Comparison of ENCODE assay signal across 13 mouse cellular contexts in genomic region chr2:75814880-75815279, GRCm38 (mm10).
"Had no signal": no experiment of that assay in that cellular context is flagged by ENCODE, and none has a peak within 500 bp of the region (broad histone marks: within the 10 kb centered on the region; RNA-seq: fewer than 3 reads in every experiment).

No protein-coding gene starts in this region.

- H3K27ac ChIP-seq: left cerebral cortex, adult 2 months; limb, embryonic 10.5 days; liver, embryonic 15.5 days; lung, embryonic 15.5 days; midbrain, embryonic 10.5 days had no signal

- H3K36me3 ChIP-seq: limb, embryonic 10.5 days; liver, embryonic 15.5 days; lung, embryonic 15.5 days; midbrain, embryonic 10.5 days had no signal

- DNase-seq: kidney, adult 18-20 months; midbrain, embryonic 14.5 days; right cerebral cortex, adult 18-20 months; right cerebral cortex, postnatal 25 days; thymus, adult 18-20 months; thymus, postnatal 14 days had no signal

- H3K4me2 ChIP-seq: liver, embryonic 11.5 days; liver, embryonic 15.5 days; lung, embryonic 15.5 days had no signal

- H3K9ac ChIP-seq: liver, embryonic 15.5 days; lung, embryonic 15.5 days had no signal

- H3K27me3 ChIP-seq: liver, embryonic 15.5 days; lung, embryonic 15.5 days had no signal

- H3K9me3 ChIP-seq: limb, embryonic 10.5 days; liver, embryonic 15.5 days; lung, embryonic 15.5 days; midbrain, embryonic 10.5 days had no signal

- H3K4me3 ChIP-seq: left cerebral cortex, adult 2 months; limb, embryonic 10.5 days; liver, embryonic 15.5 days; lung, embryonic 15.5 days; midbrain, embryonic 10.5 days; myocyte had no signal

- H3K4me1 ChIP-seq: liver, embryonic 15.5 days; midbrain, embryonic 10.5 days had no signal
